Mouse (Mus musculus): ENCODE measurements around the gene Wdsub1. TPM values are rescaled to one million over a fixed set of nuclear protein-coding genes. Genes with fewer than 3 reads are reported as not detected.
A peak's percentile ranks its signal among the peaks of the same experiment; 100 is the strongest.
"Not testable (repeated sequence)": the region's sequence is repeated elsewhere in the genome, so short reads cannot be mapped to it uniquely, and the experiment has no call there.

Gene Wdsub1
- polyA plus RNA-seq, 1 experiment from 2014 or later: 12.9 TPM

GRCm38 (mm10) chr2:59877335-59877734 lies 5.1 kb downstream of the Wdsub1 start:
- Histone ChIP-seq H3K9me3 (replicated peaks) (no peaks in the 10 kb centered on the region), H3K4me1 (peaks cover 9% of the 10 kb centered on the region), H3K36me3 (peaks cover 11% of the 10 kb centered on the region), H3K4me3 (no peak overlapping the region), H3K27me3 (replicated peaks) (no peaks in the 10 kb centered on the region), H3K4me2 (no peak overlapping the region), H3K27ac (no peak overlapping the region), H3K9ac (no peak overlapping the region)
- WGBS (ENCODE audit: insufficient replicate concordance): 84% methylated on average over 4 of the region's 4 CpGs
- no peak for ATAC-seq

- Histone ChIP-seq H3K9me3 (replicated peaks) (no peaks in the 10 kb centered on the region), H3K4me2 (no peak overlapping the region), H3K27ac (no peak overlapping the region), H3K9ac (no peak overlapping the region), H3K4me3 (no peak overlapping the region), H3K27me3 (replicated peaks) (no peaks in the 10 kb centered on the region), H3K4me1 (peaks cover 3% of the 10 kb centered on the region), H3K36me3 (peaks cover 11% of the 10 kb centered on the region)
- ATAC-seq: no peak
- 86% methylated on average over 15 of the region's 15 CpGs for WGBS (ENCODE audit: insufficient replicate concordance)
Measured at GRCm38 (mm10) chr2:59876482-59876881, 5.9 kb downstream of the Wdsub1 start.

GRCm38 (mm10) chr2:59870526-59870925 lies 11.9 kb downstream of the Wdsub1 start:
- Histone ChIP-seq H3K4me2 (no peak overlapping the region), H3K36me3 (peaks cover 5% of the 10 kb centered on the region), H3K27ac (no peak overlapping the region), H3K27me3 (replicated peaks) (no peaks in the 10 kb centered on the region), H3K4me3 (no peak overlapping the region), H3K4me1 (no peaks in the 10 kb centered on the region), H3K9ac (no peak overlapping the region), H3K9me3 (replicated peaks) (no peaks in the 10 kb centered on the region)
- WGBS (ENCODE audit: insufficient replicate concordance): 79% methylated on average over 6 of the region's 6 CpGs
- ATAC-seq: no peak

GRCm38 (mm10) chr2:59862618-59863017 lies 19.8 kb downstream of the Wdsub1 start:
- WGBS (ENCODE audit: insufficient replicate concordance): 75% methylated on average over 6 of the region's 6 CpGs
- H3K4me2 ChIP-seq: no peak overlapping the region
- no peak overlapping the region for H3K27ac ChIP-seq
- 0 out of 2 replicates have a peak, but pooled peaks cover 3% of the 10 kb centered on the region for H3K36me3 ChIP-seq
- no peak overlapping the region for H3K4me3 ChIP-seq
- no peaks in the 10 kb centered on the region for H3K9me3 ChIP-seq (replicated peaks)
- H3K9ac ChIP-seq: no peak overlapping the region
- no peaks in the 10 kb centered on the region for H3K4me1 ChIP-seq
- no peaks in the 10 kb centered on the region for H3K27me3 ChIP-seq (replicated peaks)
- ATAC-seq: no peak

GRCm38 (mm10) chr2:59854363-59854762 lies 28.0 kb downstream of the Wdsub1 start:
- ATAC-seq: no peak
- Histone ChIP-seq H3K4me3 (no peak overlapping the region), H3K9me3 (replicated peaks) (no peaks in the 10 kb centered on the region), H3K9ac (no peak overlapping the region), H3K27ac (no peak overlapping the region), H3K27me3 (replicated peaks) (no peaks in the 10 kb centered on the region), H3K4me2 (no peak overlapping the region), H3K36me3 (0 out of 2 replicates have a peak, but pooled peaks cover 3% of the 10 kb centered on the region), H3K4me1 (no peaks in the 10 kb centered on the region)
- 77% methylated on average over 9 of the region's 9 CpGs for WGBS (ENCODE audit: insufficient replicate concordance)

- WGBS (ENCODE audit: insufficient replicate concordance): 86% methylated on average over 10 of the region's 10 CpGs
- Histone ChIP-seq H3K4me1 (no peaks in the 10 kb centered on the region), H3K4me2 (no peak overlapping the region), H3K9me3 (replicated peaks) (no peaks in the 10 kb centered on the region), H3K4me3 (no peak overlapping the region), H3K27ac (no peak overlapping the region), H3K36me3 (0 out of 2 replicates have a peak, but pooled peaks cover 2% of the 10 kb centered on the region), H3K27me3 (replicated peaks) (no peaks in the 10 kb centered on the region), H3K9ac (no peak overlapping the region)
- no peak for ATAC-seq
Measured at GRCm38 (mm10) chr2:59853543-59853942, 28.8 kb downstream of the Wdsub1 start.

DNA sequence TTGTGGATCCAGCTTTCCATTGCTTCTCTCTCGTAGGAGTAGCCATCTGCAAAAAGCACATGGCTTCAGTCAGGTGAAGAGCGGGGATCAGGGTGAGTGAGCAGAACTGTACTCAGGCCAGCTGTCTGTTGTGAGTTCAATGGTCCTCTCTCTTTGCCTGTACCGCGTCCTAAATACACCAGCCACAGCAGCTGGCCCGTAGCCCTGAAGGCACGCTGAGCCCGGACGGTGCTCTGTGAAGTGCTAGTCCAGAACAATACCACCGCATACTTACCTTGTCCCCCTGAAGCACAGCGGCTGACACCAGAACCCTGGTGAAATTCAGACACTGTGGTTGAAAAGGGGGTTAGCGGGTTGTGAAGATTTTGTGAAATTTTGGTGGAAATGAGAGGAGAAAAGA lies 29.5 kb downstream of the Wdsub1 start:
- Histone ChIP-seq H3K4me2 (no peak overlapping the region), H3K4me1 (no peaks in the 10 kb centered on the region), H3K9me3 (replicated peaks) (no peaks in the 10 kb centered on the region), H3K27me3 (replicated peaks) (no peaks in the 10 kb centered on the region), H3K36me3 (no peaks in the 10 kb centered on the region), H3K9ac (no peak overlapping the region), H3K27ac (no peak overlapping the region), H3K4me3 (no peak overlapping the region)
- 92% methylated on average over 11 of the region's 11 CpGs for WGBS (ENCODE audit: insufficient replicate concordance)
- ATAC-seq: no peak

GRCm38 (mm10) chr2:59851885-59852284 lies 30.5 kb downstream of the Wdsub1 start:
- not testable (repeated sequence) for H3K9ac ChIP-seq; H3K36me3 ChIP-seq; H3K27ac ChIP-seq; H3K9me3 ChIP-seq (replicated peaks); H3K4me3 ChIP-seq; H3K4me2 ChIP-seq; H3K27me3 ChIP-seq (replicated peaks); H3K4me1 ChIP-seq; ATAC-seq
- WGBS (ENCODE audit: insufficient replicate concordance): 46% methylated on average over 5 of the region's 5 CpGs

- Histone ChIP-seq H3K4me2 (no peak overlapping the region), H3K27me3 (replicated peaks) (no peaks in the 10 kb centered on the region), H3K4me1 (peaks cover 28% of the 10 kb centered on the region), H3K9ac (no peak overlapping the region), H3K36me3 (peaks cover 27% of the 10 kb centered on the region), H3K4me3 (no peak overlapping the region), H3K27ac (no peak overlapping the region), H3K9me3 (replicated peaks) (no peaks in the 10 kb centered on the region)
- WGBS (ENCODE audit: insufficient replicate concordance): 77% methylated on average over 6 of the region's 6 CpGs
- no peak for ATAC-seq
Measured at GRCm38 (mm10) chr2:59843848-59844247, 38.5 kb downstream of the Wdsub1 start.

DNA sequence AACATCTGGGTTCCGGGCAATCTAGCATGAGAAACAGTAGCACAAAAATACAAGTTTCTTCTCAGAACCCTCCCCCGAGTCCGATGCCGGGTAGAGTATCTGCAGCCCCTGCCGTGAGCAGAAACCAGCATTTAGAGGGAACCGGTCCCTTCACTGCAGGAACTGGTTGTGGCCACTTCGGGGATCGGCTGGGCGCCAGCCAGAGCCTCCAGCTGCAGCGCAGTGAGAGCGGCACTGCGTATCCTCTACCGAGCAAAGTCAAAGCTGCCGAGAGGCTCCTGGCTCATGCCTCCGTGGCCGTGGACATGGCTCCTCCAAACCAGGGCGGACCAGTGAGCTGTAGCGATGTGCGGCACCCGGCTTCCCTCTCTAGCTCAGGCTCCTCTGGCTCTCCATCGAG lies 39.2 kb downstream of the Wdsub1 start:
- Histone ChIP-seq H3K4me2 (no peak overlapping the region; the same call in 1 of the 2 replicates), H3K9me3 (replicated peaks) (no peaks in the 10 kb centered on the region), H3K27me3 (replicated peaks) (no peaks in the 10 kb centered on the region), H3K9ac (no peak overlapping the region), H3K4me1 (peaks cover 28% of the 10 kb centered on the region), H3K27ac (no peak overlapping the region), H3K4me3 (no peak overlapping the region), H3K36me3 (peaks cover 28% of the 10 kb centered on the region)
- 86% methylated on average over 21 of the region's 21 CpGs for WGBS (ENCODE audit: insufficient replicate concordance)
- no peak for ATAC-seq

DNA sequence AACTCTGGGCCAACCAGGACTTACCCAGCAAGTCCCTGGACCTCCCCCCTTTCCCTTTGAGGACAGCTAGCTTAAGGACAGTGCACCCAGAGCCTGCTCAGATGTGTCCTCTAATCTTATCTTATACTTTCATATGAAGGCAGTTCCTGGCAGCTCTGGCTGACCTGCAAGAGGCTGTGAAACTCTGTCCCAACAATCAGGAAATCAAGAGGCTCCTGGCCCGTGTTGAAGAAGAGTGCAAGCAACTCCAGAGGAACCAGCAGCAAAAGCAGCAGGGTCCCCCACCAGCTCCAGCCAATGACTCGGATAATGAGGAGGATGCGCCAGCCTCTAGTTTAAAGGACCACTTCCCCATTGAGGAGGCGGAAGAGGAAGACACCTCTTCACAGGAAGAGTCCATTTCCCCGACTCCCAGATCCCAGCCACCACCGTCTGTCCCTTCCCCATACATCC lies 39.8 kb downstream of the Wdsub1 start:
- no peaks in the 10 kb centered on the region for H3K9me3 ChIP-seq (replicated peaks)
- H3K36me3 ChIP-seq: peaks cover 30% of the 10 kb centered on the region
- WGBS (ENCODE audit: insufficient replicate concordance): 45% methylated on average over 6 of the region's 6 CpGs
- no peaks in the 10 kb centered on the region for H3K27me3 ChIP-seq (replicated peaks)
- peak overlapping the region; percentile 46 for H3K4me2 ChIP-seq
- H3K9ac ChIP-seq: no peak overlapping the region; the same call in 1 of the 2 replicates
- H3K4me1 ChIP-seq: peaks cover 28% of the 10 kb centered on the region
- ATAC-seq: peak; percentile 63
- no peak overlapping the region for H3K27ac ChIP-seq
- no peak overlapping the region for H3K4me3 ChIP-seq

GRCm38 (mm10) chr2:59841944-59842343 lies 40.4 kb downstream of the Wdsub1 start:
- Histone ChIP-seq H3K4me2 (peak overlapping the region; percentile 46), H3K27ac (0 out of 2 replicates have a peak overlapping the region, but pooled peaks have one; percentile 3), H3K4me3 (no peak overlapping the region), H3K4me1 (peaks cover 28% of the 10 kb centered on the region), H3K9me3 (replicated peaks) (no peaks in the 10 kb centered on the region), H3K27me3 (replicated peaks) (no peaks in the 10 kb centered on the region), H3K36me3 (peaks cover 36% of the 10 kb centered on the region), H3K9ac (no peak overlapping the region)
- ATAC-seq: no peak
- WGBS (ENCODE audit: insufficient replicate concordance): 78% methylated on average over 11 of the region's 11 CpGs
